Mouse (Mus musculus): ENCODE measurements around the gene Smarca2.

Smarca2 gene

DNA sequence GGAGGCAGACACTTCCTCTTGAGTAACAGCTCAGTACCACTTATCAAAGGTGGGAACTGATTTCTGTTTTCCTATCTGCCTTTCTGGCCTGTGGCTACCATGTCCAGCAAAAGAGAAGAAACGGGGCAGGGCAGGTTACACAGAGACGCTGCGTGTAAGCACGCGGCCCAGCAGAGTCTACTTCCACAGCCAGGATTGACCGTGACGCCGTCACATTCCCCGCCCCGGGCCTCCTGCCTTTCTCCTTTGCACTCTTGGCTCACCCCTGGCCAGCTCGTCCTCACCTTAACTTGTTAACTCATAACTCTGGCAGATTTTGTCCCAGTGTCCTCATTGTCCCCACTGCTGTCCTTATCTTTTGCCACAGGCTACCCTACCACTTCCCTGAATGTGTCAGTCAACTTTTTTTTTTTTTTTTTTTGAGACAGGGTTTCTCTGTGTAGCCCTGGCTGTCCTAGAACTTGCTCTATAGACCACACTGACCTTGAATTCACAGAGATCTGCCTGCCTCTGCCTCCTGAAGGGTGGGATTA, 167.3 kb downstream of the Smarca2 start:
- no peak for DNase-seq (ENCODE audit: low read depth in 2 of 2, low spot score in 2 of 2)

DNA sequence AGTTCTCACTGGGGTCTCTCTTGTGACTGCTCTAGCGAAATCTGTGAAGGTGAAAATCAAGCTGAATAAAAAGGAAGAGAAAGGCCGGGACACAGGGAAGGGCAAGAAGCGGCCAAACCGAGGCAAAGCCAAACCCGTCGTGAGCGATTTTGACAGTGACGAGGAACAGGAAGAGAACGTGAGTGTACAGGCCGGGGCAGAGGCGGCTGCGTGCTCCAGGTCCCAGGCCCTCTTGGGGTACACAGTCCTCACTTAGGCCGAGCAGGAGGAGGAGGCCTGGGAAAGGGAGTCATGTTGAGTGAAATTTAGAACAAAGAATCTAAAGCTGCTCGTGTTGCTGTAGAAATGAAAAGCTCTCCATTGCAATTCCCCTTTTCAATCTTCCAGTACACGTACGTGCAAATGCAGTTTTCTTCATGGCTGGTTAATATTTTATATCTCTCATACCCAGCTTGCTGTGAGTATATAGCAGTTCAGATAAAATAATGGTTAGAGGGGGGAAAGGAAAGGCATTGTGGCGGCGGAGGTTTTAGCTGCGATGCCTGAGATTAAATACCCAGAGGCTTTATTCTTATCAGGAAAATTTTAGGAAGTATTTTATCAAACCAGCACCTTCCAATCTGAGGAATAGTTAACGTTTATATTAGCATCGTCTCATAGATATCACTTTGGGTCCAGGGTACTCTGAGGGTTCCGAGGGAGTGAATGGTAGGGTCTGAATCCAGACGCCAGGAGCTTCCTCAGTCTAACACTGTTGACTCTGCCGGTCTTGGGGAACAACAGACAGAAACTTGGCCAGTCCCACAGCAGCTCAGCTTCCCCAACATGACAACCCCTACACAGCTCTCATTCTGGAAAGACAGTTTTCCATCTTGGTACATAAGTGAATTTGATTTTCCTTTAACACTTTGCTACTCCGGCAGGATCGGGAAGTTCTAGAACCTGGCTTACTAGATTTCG, 171.5 kb downstream of the Smarca2 start:
- DNase-seq (ENCODE audit: low read depth in 2 of 2, low spot score in 2 of 2) = no peak

GRCm38 (mm10) chr19:26778199-26778598, 173.3 kb downstream of the Smarca2 start:
- DNase-seq (ENCODE audit: low read depth in 2 of 2, low spot score in 2 of 2) = no peak

GRCm38 (mm10) chr19:26781209-26781608, 176.4 kb downstream of the Smarca2 start:
- no peak for DNase-seq (ENCODE audit: low read depth in 2 of 2, low spot score in 2 of 2)

GRCm38 (mm10) chr19:26788446-26788845, 183.6 kb downstream of the Smarca2 start:
- DNase-seq (ENCODE audit: low read depth in 2 of 2, low spot score in 2 of 2) = no peak

DNA sequence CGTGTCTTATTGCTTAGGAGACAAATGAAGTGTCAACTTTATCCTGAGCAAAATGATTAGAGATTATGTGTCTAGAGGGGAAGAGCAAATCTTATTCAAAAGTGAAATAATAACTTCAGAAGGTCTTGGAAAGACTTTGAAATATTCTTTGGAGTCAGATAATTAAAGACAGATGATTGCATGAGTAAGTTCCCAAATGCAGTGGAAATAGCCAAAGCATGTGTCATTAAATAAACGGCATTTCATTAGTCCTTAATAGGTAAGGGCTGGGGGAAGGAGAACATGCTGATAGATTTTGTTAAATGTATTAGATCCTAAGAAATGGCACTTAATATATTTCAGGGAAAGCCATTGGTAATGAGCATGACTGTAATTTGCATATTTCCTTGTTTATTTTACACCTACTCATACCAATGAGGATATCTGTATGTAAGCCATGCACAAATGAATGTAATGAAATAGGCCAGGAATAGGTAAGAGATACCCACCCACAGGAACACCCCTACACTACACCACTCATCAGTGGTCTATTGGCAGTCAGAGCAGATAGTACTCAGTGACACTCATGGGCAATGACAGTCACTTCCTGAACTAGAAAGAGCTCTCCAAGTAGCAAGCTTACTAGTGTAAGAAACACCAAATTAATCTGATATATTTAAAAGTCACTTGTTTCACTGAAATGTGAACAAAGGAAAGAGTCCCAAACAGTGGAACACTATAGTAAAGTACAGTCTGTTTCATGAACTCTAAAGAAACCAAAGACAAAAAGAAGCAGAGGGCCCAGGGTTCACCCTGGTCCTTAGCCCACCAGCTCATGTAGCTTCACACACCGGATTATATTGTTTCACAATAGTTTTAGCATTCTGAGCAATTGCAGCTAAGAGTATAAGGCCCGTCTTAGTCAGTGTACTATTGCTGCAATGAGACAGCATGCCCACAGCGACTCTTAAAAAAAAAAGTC, 185.8 kb downstream of the Smarca2 start:
- DNase-seq (ENCODE audit: low read depth in 2 of 2, low spot score in 2 of 2) = no peak

- no peak for DNase-seq (ENCODE audit: low read depth in 2 of 2, low spot score in 2 of 2)
Measured at GRCm38 (mm10) chr19:26794315-26794714, 189.5 kb downstream of the Smarca2 start.

- no peak for DNase-seq (ENCODE audit: low read depth in 2 of 2, low spot score in 2 of 2)
Measured at GRCm38 (mm10) chr19:26796006-26796405, 191.2 kb downstream of the Smarca2 start.

GRCm38 (mm10) chr19:26804401-26804800, 199.6 kb downstream of the Smarca2 start:
- DNase-seq (ENCODE audit: low read depth in 2 of 2, low spot score in 2 of 2) = no peak

DNA sequence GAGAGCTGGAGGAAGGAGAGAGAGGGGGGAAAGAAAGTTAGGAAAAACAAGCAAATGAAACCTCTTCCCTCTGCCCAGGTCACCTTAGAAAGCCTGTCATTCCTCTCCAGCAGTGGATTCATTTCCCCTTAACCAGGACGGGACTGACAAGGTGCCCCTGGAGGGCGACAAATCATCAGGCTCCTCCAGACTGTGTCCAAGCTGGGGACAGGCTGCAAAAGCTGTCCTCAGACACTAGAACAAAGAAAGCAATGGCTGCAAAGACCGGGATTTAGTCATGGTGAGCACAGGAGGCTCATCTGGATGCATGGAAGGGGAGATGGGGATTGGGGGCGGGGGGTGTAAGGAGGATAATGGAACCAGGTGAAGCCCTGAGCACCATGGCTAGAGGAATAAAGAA, 209.8 kb downstream of the Smarca2 start:
- no peak for DNase-seq (ENCODE audit: low read depth in 2 of 2, low spot score in 2 of 2)

DNA sequence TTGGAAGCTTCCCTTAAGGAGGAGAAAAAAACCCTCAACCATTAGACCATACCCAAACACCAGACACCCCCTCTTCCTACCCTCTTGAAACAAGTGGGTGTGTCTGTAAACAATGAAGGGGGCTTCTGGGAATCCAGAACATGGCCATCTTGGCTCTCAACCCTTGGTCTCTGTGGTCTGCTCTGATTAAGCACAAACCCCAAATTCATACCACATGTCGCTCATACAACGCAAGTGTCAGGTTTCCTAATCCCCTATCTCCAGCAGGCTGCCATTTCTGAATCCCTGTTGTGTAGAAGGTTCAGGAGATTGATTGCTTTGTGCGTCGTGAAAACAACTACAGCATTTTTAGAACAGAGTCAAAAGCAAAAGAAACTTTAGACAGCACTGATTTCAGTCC, 213.1 kb downstream of the Smarca2 start:
- DNase-seq (ENCODE audit: low read depth in 2 of 2, low spot score in 2 of 2) = no peak
